Mouse (Mus musculus) retina, postnatal 1 day (tissue): Measurements from ENCODE around the gene H2afx.
A peak's percentile ranks its signal among the peaks of the same experiment; 100 is the strongest.
"Not testable (repeated sequence)": the region's sequence is repeated elsewhere in the genome, so short reads cannot be mapped to it uniquely, and the experiment has no call there.

Experiments
- DNase-seq: peaks from one replicate; pipeline ENCODE4 v3.0.0-alpha.2; 2012

The H2afx gene

GRCm38 (mm10) chr9:44342173-44342572, 7.7 kb downstream of the H2afx start:
- no peak for DNase-seq

- no peak for DNase-seq
Observed at GRCm38 (mm10) chr9:44342605-44343004, 8.1 kb downstream of the H2afx start.

DNA sequence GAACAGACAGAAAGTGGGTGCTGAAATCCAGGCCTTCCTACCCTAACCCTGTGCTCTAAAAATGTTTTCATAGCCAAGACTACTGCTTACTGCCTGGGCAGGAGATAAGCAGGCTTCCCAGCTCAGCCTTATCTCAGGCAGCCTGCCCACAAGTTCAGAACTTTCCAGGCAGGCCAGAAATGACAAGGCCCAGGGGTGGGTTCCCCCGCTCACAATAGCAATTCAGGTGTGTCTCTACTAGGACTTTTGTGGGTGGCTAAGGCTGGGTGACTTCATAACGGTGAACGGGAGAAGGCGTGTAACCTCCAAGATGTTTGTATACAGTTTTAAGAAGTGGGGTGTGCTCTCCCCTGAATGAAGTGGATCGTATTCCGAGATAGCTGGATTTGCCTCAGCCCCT, 8.8 kb downstream of the H2afx start:
- DNase-seq = no peak

DNA sequence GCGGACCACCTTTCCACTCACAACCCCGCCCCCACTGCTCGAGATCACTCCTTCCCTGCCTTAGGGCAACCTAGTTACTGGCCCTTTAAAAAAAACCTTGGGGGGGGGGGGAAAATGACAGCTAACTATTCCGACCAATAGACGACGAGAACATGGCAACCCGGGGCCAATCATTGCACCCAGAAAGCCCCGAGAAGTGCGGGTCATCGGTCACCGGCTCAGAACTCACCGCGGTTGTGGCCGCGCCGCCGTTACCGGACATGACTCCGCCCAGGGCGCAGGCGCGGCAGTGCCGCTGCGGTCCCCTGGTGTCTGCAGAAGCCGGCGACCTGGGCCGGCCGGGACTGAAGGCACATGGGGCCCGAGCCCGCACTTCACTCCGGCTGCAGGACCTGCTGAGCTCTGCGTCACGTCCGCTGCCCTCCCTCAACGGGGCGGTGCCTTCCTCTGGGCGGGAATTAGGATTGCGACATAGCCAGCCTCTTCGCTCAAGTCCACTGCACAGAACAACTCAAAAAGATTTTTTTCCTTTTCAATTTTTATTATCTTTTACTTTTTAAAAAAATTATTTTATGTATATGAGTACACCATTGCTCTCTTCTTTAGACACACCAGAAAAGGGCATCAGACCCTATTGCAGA, 9.4 kb downstream of the H2afx start, which contains the start of gene Hmbs:
TSS of gene Hmbs (minus strand) at position 448 of the 641 bp plus-strand sequence.
- DNase-seq = peak; percentile 96

DNA sequence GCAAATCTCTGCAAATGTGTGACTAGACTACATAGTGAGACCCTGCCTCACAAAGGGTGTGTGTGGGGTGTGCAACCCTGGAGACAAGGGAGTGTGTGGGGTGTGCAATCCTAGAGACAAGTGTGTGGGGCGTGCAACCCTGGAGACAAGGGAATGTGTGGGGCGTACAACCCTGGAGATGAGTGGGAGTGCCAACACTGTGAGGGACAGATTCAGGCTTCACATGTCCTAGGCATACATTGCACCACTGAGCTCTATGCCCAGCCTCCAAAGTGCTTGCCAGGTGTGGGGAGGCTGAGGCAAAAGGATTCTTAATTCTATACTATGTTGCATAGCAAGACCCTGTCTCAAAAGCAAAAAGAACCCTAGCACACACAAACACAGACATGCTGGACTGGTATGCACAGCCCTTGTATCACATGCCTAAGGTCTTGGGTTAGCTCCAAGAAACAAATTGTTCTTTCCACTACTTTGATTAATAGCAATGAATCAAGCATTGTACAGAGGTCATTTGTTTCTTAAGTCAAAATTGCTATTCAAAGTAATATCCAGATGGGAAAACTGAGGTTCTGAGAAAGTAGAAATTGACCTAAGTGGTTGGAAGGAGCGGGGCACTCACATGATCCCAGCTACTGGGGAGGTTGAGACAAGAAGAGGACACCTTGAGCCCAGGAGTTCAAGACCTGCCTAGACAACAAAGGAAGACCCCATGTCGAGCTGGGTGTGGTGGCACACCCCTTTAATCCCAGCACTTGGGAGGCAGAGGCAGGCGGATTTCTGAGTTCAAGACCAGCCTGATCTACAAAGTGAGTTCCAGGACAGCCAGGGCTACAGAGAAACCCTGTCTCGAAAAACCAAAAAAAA, 11.3 kb downstream of the H2afx start:
- DNase-seq = no peak

DNA sequence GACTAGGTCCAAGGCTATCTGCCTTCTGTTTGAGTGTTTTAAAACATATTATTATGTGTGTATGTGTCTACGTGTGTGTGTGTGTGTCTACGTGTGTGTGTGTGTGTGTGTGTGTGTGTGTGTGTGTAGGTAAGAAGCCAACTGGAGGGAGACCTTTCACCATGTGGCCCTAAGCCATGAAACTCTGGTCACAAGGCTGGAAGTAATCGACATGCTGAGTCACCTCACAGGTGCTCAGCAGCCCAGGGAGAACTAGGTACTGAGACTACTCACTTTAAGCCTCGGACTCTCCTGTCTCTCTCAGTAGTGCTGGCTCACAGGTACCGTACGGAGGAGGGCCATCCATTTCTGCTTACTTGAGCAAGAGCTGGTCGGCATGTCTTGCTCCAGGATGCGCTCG, 12.7 kb downstream of the H2afx start:
- DNase-seq = no peak

DNA sequence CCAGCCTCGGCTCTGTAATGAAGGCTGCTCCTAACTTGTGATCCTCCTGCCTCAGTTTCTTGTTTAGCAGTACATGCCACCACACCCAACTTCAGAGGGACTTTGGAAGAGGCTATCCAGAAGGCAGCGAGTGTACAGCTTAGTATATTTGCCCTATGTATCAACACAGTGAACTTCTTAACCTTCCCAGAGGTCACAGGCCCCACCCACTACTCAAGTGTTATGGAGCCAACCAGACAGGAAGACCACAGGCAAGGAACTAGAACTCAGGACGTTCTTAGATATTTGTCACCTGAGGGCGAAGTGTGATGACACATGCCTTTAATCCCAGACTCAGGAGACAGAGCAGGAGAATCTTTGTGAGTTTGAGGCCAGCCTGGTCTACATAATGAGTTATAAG, 13.1 kb downstream of the H2afx start:
- no peak for DNase-seq

- DNase-seq = no peak
Observed at GRCm38 (mm10) chr9:44348546-44348945, 14.1 kb downstream of the H2afx start.

DNA sequence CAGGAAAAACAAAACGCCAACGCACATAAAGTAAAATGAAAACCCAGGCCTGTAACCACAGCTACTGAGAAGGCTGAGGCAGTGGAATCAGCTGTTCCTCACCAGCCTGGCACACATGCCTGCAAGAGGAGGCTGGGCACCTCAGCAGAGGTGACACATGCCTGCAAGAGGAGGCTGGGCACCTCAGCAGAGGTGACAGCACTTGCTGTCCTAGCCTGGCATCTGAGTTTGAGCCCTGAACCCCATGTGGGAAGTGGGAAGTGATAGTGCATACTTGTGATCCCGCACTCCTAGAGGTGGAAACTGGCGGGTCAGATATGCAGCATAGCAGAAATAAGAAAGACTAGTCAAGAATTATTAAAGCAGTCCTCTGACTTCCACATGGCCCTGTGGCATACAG, 16.9 kb downstream of the H2afx start:
- no peak for DNase-seq

- DNase-seq = no peak
Observed at GRCm38 (mm10) chr9:44352337-44352736, 17.8 kb downstream of the H2afx start.

DNA sequence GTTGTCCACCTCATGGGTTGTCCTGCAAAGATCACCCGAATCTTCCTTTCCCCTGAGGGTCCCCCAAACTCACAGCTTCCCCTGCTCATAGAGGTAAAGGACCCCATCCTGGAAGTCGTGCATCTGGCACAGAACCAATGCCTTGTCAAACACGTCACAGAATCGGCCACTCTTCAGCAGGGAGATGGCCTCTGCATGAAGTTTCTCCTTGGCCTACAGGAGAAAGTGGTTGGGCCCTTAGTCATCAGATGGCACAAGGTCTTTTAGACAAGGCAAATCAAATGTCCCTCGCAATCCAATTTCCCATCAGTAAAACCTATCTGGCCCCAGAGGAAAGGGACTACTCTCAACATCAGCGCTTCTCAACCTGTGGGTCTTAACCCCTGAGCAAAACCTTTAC, 18.6 kb downstream of the H2afx start:
- no peak for DNase-seq

DNA sequence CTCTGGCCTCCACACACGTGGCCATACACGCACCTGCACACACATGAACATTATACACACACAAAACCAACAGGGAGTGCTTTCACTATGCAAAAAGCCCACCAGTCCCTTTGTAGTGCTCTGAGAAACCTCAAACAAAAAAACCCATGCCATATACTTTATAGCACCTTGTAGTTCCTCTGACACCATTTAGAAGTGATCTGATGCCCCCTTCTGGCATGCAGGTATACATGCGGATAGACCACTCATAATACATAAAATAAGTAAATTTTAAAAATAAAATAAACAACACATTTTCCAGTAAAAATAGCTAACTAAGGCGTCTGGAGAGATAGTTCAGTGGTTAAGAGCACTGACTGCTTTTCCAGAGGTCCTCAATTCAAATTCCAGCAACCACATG, 22.7 kb downstream of the H2afx start:
- DNase-seq = peak; percentile 56

GRCm38 (mm10) chr9:44361190-44361917, 26.9 kb downstream of the H2afx start, which contains the start of gene Vps11:
Gene Vps11 (minus strand): TSS chr9:44361670.
- DNase-seq = peak; percentile 98

DNA sequence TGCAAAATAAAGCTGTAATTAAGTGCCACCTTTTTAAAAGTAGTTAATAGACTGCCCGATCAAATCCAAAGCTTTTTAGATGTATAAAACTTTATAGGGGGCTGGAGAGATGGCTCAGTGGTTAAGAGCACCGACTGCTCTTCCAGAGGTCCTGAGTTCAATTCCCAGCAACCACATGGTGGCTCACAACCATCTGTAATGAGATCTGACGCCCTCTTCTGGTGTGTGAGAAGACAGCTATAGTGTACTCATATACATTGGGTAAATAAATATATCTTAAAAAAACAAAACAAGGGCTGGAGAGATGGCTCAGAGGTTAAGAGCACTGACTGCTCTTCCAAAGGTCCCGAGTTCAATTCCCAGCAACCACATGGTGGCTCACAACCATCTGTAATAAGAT, 27.4 kb downstream of the H2afx start:
- DNase-seq = not testable (repeated sequence)

DNA sequence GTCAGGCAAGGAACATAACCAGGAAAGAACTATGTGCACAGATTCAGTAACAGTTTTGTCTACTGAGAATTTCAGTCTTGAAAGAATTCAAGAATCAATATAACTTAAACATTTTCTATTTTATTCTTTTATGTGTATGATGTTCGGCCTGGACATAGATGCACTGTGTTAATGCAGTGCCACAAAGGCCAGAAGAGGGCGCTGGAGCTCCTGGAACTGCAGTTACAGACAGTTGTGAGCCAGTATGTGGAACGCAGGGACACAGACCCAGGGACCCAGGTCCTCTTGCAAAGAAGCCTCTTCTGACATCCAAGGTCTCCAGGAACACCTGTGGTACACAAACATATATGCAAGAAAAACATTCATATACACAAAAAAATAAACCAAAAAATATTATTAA, 30.0 kb downstream of the H2afx start:
- peak; percentile 7 for DNase-seq

GRCm38 (mm10) chr9:44373386-44373785, 38.9 kb downstream of the H2afx start:
- no peak for DNase-seq

DNA sequence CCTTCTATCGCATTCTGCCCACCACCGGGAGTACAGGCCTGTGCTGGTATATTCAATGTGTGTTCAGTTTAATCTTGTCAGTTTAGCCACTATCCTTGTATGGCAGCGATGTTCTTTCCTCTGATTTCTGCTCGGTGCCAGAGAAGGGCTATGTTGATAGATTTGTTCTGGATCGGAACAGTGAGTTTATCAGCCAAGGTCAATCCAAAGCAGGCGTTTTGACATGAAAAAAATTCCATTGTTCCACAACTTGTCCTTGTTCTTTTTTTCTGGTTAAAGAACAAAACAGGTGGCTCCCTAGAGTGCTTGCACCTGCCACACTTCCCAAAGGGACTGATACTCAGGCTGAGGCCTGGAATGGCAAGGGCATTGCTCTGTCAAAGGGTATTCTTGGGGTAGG, 41.6 kb downstream of the H2afx start:
- DNase-seq = no peak

GRCm38 (mm10) chr9:44377335-44377734, 42.8 kb downstream of the H2afx start:
- not testable (repeated sequence) for DNase-seq

- no peak for DNase-seq
Observed at GRCm38 (mm10) chr9:44378153-44378730, 43.7 kb downstream of the H2afx start.

GRCm38 (mm10) chr9:44379054-44379834, 44.8 kb downstream of the H2afx start, which contains the start of gene Hyou1:
Gene Hyou1 (plus strand): TSS chr9:44379490.
- peak; percentile 98 for DNase-seq

- no peak for DNase-seq
Observed at GRCm38 (mm10) chr9:44379862-44380261, 45.4 kb downstream of the H2afx start.

DNA sequence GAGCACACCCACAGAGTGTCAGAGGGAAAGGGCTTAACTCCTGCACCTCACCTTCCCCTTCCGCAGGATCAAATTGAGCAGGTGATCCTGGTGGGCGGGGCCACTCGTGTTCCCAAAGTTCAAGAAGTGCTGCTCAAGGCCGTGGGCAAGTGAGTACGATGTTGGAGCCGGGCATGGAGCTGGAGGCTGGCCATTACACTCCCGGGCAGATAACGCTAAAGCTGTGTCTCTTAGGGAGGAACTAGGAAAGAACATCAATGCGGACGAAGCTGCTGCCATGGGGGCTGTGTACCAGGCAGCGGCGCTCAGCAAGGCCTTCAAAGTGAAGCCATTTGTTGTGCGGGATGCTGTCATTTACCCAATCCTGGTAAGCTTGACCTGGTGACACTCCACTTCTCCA, 50.1 kb downstream of the H2afx start:
- no peak for DNase-seq
